Mouse (Mus musculus) Patski (cell line): ENCODE data around the gene Dhcr24. TPM values are rescaled to one million over a fixed set of nuclear protein-coding genes. Genes with fewer than 3 reads are reported as not detected.

Source experiments
- ATAC-seq: fragments of 100-300 bp; one replicate; pipeline ENCODE4 v1.8.0; 2021
- CTCF ChIA-PET: fragments of 350-600 bp; sonication (Branson Sonifier 250); formaldehyde crosslinking; loops from one replicate; lab custom pipeline; 2022; ENCODE audit warnings: inconsistent platforms; lab: Charles Lee
- POLR2A ChIA-PET: fragments of 350-600 bp; sonication (Branson Sonifier 250); formaldehyde crosslinking; loops from one replicate; lab custom pipeline; 2022; ENCODE audit warnings: antibody characterized with exemption, inconsistent platforms; lab: Charles Lee
- DNase-seq: peaks from one replicate; pipeline ENCODE4 v3.0.0-alpha.2; 2011; ENCODE audit warnings: low read depth, low spot score
- H3K27me3 ChIP-seq: fragments of 371-371 bp; one replicate; pipeline ENCODE4 v1.5.1; 2021
- CTCF ChIP-seq: fragments of 100-300 bp; IDR thresholded peaks from one replicate; pipeline ENCODE4 v1.5.1; 2021
- in situ Hi-C: fragments of 300-500 bp; cut with MboI; formaldehyde crosslinking; loops from 3 replicates; pipeline ENCODE4 v1.11.1; 2018; ENCODE audit warnings: low pct_unique_long_range_greater_than_20kb, mixed read lengths
- polyA plus RNA-seq: library from polyadenylated mRNA; unstranded; gene quantifications from one replicate; pipeline ENCODE4 v1.2.3, GENCODE M21; 2021

Gene Dhcr24
- polyA plus RNA-seq: 17.7 TPM

DNA sequence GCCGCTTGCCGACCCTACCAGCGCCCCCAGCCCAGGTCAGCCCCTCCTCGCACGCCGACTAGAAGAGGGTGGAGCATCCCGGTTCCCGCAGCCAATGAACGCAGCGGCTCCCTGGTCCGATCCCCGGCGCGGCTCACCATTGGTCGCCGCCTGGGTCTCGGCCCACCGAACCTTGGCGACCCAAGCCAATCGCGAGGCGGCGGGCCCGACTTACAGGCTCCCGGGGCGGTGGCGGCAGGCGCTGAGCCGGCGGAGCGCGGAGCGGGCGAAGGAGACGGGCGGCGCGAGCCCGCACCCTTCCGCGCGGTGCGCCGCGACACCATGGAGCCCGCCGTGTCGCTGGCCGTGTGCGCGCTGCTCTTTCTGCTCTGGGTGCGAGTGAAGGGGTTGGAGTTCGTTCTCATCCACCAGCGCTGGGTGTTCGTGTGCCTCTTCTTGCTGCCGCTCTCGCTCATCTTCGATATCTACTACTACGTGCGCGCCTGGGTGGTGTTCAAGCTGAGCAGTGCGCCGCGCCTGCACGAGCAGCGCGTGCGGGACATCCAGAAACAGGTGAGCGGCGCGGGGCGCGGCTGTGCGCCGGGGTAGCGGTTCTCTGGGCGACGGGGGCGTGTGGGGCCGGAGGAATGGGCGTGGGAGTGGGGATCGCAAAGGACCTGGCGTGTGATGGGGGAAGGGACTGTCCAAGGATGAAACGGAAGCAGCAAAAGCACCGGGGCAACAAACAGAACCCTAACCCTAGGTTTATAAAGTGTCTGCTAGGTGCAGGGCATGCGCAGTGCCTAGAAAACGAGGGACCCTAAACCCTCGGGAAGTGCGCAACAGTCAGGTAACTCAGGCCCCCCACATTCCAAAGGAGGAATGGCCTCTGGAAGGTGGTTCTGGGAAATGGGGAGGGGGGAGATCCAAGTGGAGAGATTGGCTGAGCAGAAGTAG, at the start of gene Dhcr24:
Gene Dhcr24, plus strand, starts transcription at position 193 of the 936 bp plus-strand sequence.
- ATAC-seq (peak; percentile 89), DNase-seq (no peak)
- H3K27me3 ChIP-seq: no peaks in the 10 kb centered on the region
- in situ Hi-C loops: no loop called here
- TF ChIP-seq CTCF: no peak
- POLR2A ChIA-PET: interaction anchor here (0.5 kb wide), 1 partner anchor 55 kb away, joined by 5 read pairs; no protein-coding TSS in a partner anchor
- CTCF ChIA-PET: no interaction called here

GRCm38 (mm10) chr4:106514606-106515005, 46.2 kb upstream of the Dhcr24 start:
- ChIA-PET POLR2A (no interaction called here), CTCF (interaction anchor here (1.2 to 2.1 kb wide), 3 partner anchors 12 to 40 kb away, joined by 4 to 9 read pairs (median 4); no protein-coding TSS in a partner anchor)
- DNase-seq (no peak), ATAC-seq (no peak)
- no peaks in the 10 kb centered on the region for H3K27me3 ChIP-seq
- no peak for TF ChIP-seq CTCF
- in situ Hi-C loops: no loop called here

- POLR2A ChIA-PET: no interaction called here
- ATAC-seq (no peak), DNase-seq (no peak)
- TF ChIP-seq CTCF: no peak
- H3K27me3 ChIP-seq: no peaks in the 10 kb centered on the region
- CTCF ChIA-PET: interaction anchor here (4.8 kb wide), 1 partner anchor 49 kb away, joined by 25 read pairs; no protein-coding TSS in a partner anchor
- in situ Hi-C loops: loop anchor here (5.0 kb wide), 1 partner anchor 45 kb away; no protein-coding TSS in a partner anchor
Measured at GRCm38 (mm10) chr4:106522547-106522946, 38.3 kb upstream of the Dhcr24 start.

GRCm38 (mm10) chr4:106524131-106524530, 36.7 kb upstream of the Dhcr24 start:
- TF ChIP-seq CTCF: no peak
- ATAC-seq (no peak), DNase-seq (no peak)
- in situ Hi-C loops: loop anchor here (5.0 kb wide), 1 partner anchor 47 kb away; no protein-coding TSS in a partner anchor
- H3K27me3 ChIP-seq: no peaks in the 10 kb centered on the region
- POLR2A ChIA-PET: no interaction called here
- CTCF ChIA-PET: interaction anchor here (4.8 kb wide), 1 partner anchor 51 kb away, joined by 25 read pairs; no protein-coding TSS in a partner anchor

GRCm38 (mm10) chr4:106525001-106525400, 35.8 kb upstream of the Dhcr24 start:
- ATAC-seq: no peak
- CTCF ChIA-PET: no interaction called here

DNA sequence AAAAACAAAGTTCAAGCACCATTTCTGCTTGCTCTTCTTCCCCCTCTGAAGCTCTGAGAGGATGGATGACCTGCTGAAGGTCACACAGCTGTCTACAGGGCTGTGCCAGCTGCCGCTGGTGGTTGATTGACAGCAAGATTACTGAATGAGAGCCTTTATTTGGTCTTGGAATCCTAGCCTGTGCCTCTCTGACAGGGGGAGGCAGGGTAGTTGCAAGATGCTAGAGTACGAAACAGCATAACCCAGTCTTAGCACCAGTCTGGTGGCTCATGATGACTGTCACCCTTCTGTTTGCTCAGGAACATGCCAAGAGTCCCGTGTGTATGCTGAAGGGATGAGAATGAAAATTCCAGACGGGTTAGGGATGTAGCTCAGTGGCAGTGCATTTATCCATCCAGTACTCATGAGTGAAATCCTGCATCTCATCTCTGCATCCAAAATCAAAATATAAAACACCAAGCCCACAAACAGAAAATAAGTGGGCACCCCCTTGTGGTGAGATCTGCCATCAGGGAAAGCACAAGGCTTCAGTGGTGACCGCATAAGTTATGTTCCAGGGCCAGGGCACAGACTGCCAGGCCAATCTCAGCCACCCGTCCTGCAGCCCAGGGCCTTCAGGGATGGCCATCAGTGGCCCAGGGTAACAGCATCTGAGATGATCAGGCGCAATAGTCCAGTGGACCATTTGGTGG, 32.8 kb upstream of the Dhcr24 start:
- DNase-seq (no peak), ATAC-seq (no peak)
- CTCF ChIA-PET: interaction anchor here (1.0 to 5.3 kb wide), 8 partner anchors 11 to 68 kb away, joined by 3 to 127 read pairs (median 4); no protein-coding TSS in a partner anchor
- TF ChIP-seq CTCF: peak; percentile 45
- POLR2A ChIA-PET: interaction anchor here (0.7 to 1.2 kb wide), 2 partner anchors 47 to 53 kb away, joined by 4 read pairs; no protein-coding TSS in a partner anchor
- in situ Hi-C loops: no loop called here
- H3K27me3 ChIP-seq: no peaks in the 10 kb centered on the region

More at GRCm38 (mm10) chr4:106525001-106525400, 35.8 kb upstream of the Dhcr24 start:
- POLR2A ChIA-PET: interaction anchor here (0.6 kb wide), 1 partner anchor 9 kb away, joined by 3 read pairs; no protein-coding TSS in a partner anchor
- no peaks in the 10 kb centered on the region for H3K27me3 ChIP-seq
- no peak for TF ChIP-seq CTCF
- in situ Hi-C loops: no loop called here
- DNase-seq: no peak

GRCm38 (mm10) chr4:106529375-106530112, 31.3 kb upstream of the Dhcr24 start:
- ATAC-seq: peak; percentile 87
- POLR2A ChIA-PET: interaction anchor here (1.2 kb wide), 1 partner anchor 38 kb away, joined by 4 read pairs; no protein-coding TSS in a partner anchor
- in situ Hi-C loops: no loop called here
- no peaks in the 10 kb centered on the region for H3K27me3 ChIP-seq
- DNase-seq: peak; percentile 68
- peak; percentile 99 for TF ChIP-seq CTCF
- CTCF ChIA-PET: interaction anchor here (0.6 to 5.3 kb wide), 17 partner anchors 9 to 86 kb away, joined by 3 to 127 read pairs (median 6); no protein-coding TSS in a partner anchor

GRCm38 (mm10) chr4:106530113-106530482, 30.7 kb upstream of the Dhcr24 start:
- ChIA-PET POLR2A (no interaction called here), CTCF (interaction anchor here (0.6 to 5.3 kb wide), 16 partner anchors 8 to 85 kb away, joined by 3 to 127 read pairs (median 6); no protein-coding TSS in a partner anchor)
- no peak for TF ChIP-seq CTCF
- in situ Hi-C loops: no loop called here
- no peak for DNase-seq
- ATAC-seq: no peak
- no peaks in the 10 kb centered on the region for H3K27me3 ChIP-seq

DNA sequence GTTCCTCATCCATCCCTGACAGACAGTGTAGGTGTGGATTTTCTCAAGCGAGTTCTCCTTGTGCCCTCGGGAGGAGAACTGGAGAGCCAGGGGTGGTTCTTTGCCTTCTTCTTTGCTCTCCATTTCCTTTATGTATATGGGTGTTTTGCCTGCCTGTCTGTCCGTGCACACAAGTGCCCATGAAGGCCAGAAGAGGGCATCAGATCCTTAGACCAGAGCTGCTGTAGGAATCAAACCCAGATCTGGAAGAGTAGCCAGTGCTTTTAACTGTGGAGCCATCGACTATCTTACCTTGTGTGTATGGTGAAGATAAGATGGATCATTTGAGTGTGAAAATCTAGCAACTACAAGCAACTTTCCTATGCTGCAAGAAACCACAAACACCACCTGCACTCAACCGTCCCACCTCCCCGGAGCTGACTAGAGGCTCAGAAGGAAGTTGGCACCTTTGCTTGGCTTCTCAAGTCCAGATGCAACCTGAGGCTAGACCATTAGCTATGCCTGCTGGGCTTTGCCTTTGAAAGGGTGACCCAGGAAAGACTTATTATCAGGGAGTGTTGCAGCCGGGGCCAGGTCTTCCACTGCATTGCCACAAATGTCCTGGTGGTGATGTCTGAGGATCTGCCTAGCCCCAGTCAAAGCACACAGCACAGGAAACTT, 27.3 kb upstream of the Dhcr24 start:
- ChIA-PET POLR2A (no interaction called here), CTCF (interaction anchor here (1.1 to 1.5 kb wide), 2 partner anchors 59 to 61 kb away, joined by 3 to 5 read pairs; no protein-coding TSS in a partner anchor)
- in situ Hi-C loops: no loop called here
- DNase-seq: no peak
- peak; percentile 35 for TF ChIP-seq CTCF
- ATAC-seq: no peak
- no peaks in the 10 kb centered on the region for H3K27me3 ChIP-seq
